Mouse (Mus musculus) neural tube, embryonic 10.5 days (tissue): ENCODE measurements at regions not wholly inside any gene's neighbourhood (a gene's known extent, or its start where the extent isn't known, plus 50 kb on each side); places are given as distances from the start of the nearest gene placed in this dataset.

ENCODE experiments used
- DNase-seq: peaks from one replicate; pipeline ENCODE4 v3.0.0-alpha.2; 2017; ENCODE audit warnings: low spot score; ENCODE audit errors: extremely low spot score

DNA sequence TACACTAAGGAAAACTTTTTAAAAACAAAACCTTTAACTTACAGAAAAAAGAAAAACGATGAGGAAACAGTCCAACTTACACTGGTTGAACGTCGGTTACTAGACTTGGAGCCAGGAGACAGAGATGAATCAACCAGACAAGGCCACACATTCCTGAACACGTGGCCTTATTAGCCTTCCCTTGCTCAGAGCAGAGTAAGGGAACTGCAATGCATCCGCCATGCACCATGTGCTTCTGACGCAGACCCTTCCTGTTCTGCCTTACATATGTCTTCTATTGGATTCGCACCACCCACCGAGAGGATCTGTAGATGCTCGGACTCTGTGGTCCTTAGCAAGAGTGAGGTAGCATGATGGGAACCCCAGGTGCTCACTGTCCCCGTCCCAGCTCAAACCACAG is 336.2 kb upstream of the Zfp637 start:
- DNase-seq, result no peak

DNA sequence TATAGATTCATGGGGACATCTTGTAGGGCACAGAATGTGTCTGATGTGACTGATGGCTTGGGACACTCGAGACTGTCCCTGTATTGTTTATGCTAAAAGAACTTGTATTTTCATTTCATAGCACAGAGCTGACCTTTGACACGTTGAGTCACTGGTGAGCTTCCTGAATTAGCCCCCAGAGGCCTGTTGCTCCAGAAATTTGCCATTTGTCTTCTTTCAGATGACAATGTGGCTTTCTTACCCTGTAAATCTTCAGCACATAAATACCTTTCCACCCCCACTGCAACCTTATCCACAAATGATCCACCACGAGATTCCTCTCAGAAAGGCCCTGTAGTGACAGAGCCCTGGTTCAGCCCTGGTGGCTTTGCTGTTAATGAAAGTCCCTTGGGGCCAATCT is 335.5 kb upstream of the Zfp637 start:
- peak; percentile 49 for DNase-seq

DNA sequence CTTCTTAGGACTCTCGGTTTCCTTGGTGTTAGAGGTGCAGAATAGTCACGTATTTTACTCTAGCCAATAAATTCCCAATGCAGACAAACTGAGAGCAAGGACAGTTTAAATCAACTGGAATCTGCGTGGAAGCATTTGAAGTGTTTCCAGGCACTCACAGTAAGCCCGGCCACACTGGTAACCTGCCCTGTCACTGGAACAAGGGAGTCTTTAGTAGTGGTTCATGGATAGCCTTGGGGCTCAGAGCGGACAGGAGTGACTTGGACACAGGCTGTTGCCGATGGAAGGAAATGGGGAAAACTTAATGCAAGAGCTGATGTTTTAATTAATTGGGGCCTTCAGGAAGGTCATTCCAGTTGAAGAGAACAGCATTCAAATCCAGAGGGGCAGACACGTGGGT is 334.4 kb upstream of the Zfp637 start:
- DNase-seq, result no peak

DNA sequence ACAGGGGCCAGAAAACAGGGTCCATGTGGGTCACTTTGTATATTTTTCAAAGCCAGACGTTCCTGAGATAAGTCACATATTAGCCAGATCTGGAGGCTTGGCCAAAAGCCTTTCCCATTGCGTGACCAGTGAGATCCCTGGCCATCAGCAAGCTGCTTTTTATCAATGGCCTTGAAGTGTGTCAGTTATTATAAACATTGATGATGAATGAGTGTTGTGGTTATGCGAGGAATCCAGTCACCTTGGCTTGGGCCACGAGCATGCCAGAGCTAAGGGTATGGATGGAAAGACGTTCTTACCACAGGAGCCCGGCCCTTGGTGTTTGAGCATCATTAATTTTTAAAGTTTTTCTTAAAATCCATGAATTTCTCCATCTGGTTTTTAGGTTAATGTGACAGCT is 332.1 kb upstream of the Zfp637 start:
- peak; percentile 25 for DNase-seq

DNA sequence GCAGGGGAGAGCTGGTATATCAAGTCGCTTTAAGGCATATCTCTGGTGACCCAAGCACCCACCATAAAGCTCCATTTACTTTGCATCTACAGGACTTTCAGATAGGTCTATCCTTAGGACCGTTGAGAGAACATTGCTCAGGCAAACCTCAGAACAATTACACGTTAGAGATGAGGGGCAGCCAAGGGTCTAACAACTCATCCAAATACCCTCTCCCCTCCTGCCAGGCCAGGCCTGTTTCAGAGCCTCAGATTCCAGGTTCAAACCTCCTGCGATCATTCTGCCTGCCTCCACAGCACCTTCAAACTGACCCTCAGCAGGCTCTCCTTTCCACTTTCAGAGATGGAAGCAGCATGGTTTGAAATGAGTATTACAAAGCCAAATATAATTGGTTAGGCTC is 331.0 kb upstream of the Zfp637 start:
- no peak for DNase-seq

DNA sequence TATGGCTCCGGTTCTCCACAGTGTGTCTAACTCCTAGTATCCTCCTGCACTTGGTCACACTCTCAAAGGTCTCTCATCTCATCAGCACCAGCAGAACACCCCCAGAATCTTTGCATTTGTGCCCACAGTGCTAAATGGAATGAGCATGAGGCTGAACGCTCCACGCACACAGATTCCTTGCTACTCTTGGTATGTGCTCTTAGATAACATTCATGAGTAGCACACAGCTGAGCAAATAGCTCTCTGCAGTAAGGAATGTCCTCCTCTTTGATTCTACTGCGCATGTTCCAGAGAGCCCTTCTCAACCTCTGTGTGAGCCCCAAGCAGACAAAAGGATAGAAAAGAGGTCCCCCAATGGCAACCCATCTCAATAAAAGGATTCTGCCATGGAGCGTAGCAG is 326.1 kb upstream of the Zfp637 start:
- DNase-seq, result no peak

DNA sequence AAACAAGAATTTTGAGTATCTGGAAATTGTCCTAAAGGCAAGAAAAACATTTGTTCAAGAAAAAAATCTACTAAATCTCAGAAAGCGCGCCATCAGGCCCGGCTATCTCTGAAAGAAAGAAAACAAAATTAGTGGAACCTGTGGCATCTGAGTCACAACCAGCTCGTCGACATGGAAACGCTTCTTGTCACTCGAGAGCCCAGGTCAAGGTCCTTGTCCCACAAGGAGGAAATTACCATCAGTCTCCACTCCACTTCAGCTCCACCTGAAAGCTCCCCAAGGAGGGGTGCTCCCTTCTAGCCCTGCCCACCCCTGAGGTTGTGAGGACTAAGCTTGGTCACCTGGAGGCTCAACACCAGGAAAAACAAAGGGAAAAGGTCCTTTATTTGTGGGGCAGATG is 324.1 kb upstream of the Zfp637 start:
- DNase-seq, result no peak

DNA sequence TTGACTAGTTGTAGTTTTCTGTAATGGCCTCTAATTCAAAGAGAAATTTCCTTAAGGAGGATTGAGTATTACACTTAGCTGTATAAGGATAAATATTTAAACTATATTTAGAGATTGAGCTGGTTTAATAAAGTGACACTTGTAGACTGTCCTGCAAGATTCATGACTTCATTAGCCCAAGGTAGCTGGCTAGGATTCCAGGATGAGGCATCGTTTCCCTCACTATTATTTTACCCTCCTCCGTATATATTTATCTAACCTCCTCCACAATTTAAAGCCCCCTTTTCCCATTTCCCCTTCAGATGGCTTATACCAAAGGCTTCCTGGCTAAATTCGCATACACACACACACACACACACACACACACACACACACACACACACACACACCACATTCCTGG is 322.0 kb upstream of the Zfp637 start:
- no peak for DNase-seq

DNA sequence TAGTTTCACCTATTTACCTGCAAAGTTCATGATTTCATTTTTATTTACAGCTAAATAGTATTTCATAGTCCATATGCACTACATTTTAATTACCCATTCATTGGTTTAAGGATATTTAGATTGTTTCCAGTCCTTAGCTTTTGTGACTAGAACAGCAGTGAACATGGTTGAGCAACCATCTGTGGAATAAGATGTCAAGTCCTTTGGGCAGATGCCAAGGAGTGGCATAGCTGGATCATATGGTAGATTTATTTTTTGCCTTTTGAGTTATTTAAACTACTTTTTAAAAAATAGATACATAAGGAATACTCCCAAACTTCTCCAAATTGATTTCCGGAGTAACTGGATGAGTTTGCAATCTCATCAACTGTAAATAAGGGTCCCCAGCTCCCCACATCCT is 321.5 kb upstream of the Zfp637 start:
- no peak for DNase-seq

DNA sequence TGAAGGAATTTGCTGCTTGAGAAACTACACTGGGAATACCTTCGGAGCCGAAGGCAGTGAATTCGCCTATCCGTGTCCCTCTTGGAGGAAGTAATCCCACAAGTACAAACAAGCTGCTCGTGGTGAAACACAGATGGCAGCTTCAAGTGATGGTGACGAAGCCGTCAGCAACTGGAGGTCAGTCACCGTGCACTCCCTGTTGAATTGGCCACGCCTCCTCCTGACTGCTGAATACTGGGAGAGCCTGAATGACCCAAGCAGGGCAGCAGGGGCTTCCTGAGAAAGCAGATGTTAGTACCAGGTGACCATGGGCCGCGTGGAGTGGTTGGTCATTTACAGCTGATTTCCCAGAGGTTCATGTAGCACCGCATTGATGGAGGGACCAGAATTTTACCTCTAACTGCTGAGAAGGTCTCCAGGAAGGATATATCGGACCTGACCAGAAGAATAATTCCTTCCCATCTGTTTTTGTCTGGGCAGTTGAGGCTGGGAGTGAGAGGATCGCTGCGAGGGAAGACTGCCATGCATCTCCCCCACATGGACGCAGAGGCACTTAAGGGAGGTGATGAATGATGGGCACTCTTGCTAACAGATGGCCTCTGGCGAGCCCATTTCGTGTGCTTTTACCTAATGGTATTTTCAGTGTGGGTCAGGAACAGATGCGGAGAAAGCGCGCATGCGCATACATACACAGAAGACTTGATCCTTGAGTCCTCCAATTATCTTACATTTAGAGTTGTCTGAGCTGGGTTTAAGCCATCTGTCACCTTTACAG is 314.6 kb upstream of the Zfp637 start:
- DNase-seq, result peak; percentile 49

DNA sequence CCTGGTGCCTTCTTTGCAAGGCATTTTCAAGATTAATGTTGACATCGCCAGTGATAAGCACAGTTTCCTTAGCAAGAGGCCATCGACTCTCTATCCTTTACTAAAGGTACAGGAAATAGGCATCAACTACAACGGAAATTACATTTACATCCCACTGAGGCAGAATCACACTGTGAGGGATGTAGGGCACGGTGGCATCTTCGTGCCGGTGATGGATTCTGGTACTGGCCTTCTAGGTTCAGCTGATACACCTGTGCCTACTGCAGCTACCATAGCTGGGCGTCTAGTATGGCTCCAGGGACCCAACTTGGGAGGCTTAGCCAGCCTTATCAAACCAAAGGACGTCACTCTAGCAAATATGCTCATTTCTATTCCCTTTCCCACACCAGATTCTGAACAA is 313.5 kb upstream of the Zfp637 start:
- DNase-seq, result no peak

DNA sequence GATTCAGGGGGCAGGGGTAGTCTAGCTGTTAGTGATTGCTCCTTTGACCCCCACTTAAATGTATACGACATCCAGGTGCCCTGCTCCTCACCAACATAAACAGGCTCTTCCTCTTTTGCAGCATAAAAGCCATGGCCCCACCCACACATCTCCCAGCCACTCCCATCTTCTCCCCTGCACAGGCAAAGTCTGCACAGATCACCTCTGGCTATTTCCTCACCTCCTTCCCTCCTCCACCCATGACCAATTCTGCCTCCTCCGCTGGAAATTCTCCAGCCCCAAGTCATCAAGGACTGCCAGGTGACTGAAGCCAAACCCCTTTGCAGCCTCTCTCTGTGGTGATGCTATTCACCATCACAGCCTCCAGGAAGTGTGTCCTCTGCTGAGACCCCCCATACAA is 306.8 kb upstream of the Zfp637 start:
- DNase-seq, result no peak

DNA sequence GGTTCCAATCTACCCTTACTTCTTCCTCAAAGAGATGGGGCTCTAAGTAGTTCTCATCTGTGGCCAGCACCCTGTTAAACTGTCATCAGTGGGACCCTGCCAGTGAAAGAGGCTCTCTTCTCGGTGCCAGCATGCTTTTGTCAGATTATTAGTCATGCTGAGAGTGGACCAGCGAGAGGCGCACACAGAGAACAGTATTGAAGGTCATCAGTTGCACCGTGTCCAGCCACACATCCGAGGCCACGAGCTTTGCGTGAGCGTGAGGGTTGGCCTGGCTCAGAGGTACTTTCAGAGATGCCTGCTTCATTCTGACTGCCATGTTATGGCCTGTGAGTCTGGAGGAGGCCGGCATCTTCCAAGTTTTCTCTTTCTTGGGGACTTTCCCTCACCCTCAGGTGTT is 306.0 kb upstream of the Zfp637 start:
- DNase-seq, result no peak

DNA sequence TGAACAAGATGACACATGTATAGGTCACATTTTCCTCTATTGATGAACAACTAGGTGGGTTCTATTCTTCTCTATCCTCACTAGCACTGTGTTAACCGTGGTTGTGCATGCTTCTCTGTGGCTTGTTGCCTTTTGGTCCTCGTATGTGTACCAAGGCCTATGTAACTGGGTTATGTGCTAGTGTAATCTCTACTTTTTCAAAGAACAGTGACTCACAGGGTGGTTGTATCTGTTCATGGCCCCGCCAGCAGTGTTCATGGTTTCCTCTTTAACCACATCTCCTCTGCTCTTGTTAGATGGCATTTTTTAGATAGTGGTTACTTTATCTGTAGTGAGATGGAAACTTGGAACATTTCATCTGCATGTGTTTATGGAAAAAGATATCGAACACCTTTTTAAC is 304.9 kb upstream of the Zfp637 start:
- DNase-seq, result no peak

DNA sequence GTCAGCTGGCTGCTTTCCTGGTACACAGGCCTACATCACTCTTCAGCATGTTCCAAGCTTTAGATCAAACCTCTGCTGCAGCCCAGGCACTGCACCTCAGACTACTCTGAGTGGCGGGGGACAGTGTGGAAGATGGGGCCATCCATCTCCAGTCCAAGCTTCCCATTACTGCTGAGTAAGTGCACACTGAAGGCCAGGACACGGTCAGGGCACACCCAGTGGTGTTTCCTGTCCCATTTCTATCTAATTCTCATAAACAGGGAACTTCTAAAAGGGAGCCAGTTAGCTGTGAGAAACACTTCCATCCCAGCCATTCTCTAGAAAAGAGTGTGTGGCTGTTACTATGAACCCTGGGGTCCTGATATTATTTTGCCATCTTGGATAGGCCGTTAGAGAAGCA is 298.5 kb upstream of the Zfp637 start:
- DNase-seq, result no peak

DNA sequence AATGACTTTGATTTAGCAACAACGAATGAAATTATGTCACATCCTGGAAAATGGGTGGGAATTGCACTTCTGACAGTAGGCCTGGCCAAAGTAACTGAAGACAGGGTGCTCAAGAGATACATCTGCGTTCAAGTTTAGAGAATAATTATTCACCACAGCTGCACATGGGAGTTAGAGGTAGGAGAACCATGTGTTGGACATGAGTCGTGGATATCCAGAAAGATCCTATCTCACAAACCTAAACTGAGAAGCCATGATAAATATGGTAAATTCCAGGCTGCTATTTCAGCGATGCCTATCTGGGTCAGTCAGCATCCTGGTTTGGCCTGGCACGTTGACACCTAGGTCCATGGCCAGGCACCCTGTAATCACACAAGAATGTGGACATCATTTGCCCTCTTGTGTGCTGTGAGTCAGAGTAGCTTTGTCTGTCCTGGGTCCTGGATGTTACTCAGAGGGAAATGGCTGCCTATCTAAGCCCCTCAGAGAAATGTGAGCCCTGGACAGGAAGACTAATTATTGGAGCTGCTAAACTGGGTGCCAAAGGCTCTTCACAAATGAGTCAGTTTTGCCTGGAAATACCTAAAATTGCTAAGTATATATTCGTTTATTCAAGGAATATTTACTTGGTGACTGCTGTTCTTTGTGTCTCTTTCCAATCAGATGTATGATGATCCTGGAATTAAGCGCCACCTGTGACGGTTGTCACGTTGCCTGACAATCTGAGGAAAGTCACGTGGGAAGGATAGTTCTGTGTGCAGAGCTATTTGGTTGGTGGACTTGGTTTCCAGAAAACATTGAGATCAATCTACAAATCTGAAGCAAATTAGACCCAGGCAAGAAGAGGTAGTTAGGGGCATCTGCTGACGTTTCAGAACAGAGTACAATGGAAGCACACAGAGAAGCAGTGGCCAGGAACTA is 296.4 kb upstream of the Zfp637 start:
- DNase-seq, result no peak

DNA sequence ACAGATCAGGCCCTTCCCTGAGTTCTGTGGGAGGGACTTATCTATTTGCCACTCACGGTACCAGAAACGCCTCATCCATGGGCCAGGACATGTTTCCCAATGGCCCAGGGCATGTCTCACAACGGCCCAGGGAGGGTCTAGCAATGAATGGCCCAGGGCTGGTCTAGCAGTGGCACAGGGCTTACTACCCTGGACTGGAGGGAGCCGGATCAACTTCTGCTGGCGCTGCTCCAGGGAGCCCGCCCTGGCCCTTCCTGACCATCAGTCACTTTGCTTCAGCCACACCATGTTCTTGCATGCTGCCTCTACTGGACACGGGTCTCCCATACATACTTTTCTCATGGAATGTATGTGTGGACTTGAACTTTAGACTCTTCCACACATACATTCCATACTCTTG is 290.1 kb upstream of the Zfp637 start:
- DNase-seq, result no peak

DNA sequence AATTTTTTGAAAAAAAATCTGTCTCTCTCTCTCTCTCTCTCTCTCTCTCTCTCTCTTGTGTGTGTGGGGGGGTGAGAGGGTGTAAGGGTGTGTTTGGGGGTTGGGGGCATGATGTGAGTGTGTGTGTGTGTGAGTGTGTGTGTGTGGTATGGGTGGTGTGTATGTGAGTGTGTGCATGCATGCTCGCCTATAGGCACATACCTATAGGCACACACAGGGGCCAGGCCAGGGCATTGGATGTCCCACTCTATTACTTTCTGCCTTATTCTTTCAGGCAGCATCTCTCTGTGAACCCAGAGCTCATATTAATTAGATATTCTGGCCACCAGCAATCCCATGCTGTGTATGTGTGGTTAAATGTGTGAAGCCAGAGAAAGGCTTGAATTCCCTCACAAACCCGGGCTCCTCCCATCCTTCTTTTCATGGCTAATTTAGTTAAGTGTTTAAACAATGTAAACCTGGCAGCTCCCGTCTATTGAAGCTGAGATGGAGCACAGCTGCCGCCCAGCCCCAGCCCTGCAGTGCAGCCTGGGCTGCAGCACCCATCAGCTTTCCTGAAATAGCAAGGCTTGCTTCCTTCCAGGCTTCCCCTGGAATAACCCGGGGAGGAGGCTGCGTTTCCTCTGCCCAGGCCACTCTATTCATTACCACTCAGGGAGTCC is 288.8 kb upstream of the Zfp637 start:
- DNase-seq, result no peak

DNA sequence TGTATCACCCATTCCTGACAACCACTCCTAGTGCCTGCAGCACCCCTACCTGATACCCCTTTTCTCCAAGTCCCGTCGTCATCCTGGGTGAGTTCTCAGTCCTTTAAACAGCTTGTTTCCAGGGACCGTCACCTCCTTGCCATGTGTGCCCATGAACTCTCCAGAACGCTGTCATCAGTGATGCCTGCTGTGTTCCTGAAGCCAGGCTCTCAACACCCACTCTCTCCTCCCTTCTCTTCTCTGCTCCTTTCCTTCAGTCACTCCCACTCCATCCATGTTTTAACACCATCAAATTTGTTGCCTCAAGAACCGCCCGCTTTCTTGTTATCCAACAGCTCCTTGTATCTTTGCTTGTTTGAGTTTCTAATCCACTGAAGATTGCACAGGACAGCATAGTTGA is 277.8 kb upstream of the Zfp637 start:
- DNase-seq, result no peak

DNA sequence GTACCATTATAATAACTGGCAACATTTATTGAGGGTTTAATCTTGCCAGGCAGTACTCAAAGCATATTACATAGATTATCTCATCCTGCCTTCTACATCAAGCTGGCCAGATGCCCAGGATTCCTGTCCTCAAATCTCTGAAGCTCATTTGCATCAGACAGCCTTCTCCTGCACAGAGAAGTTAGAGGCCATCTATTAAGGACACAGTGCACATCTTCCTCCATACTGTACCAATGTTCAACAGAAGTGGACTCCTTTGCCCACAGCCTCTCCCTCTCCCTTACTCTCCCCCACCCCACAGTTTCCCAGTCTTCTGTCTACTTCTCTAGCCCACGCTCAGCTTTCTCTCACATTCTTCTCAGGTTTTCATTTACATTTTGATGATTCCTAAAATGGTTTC is 277.3 kb upstream of the Zfp637 start:
- no peak for DNase-seq

DNA sequence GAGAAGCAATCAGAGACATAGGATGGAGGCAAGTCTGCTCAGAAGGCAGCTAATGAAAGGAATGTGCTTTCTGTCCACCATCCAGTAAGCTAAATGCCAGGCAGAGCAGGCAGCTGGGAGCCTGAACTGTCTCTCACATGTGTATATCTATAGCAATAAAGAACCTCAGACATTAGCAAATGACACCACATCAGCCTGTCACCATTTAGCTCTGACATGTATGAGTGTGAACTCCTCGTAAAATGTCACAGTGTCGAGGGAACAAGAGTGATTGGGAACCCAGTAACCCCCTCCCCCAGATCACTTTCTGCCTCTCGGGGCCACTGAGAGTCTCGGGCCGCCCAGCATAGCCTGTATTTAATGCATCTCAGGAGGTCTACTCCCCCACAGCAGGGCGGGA is 274.2 kb upstream of the Zfp637 start:
- no peak for DNase-seq

DNA sequence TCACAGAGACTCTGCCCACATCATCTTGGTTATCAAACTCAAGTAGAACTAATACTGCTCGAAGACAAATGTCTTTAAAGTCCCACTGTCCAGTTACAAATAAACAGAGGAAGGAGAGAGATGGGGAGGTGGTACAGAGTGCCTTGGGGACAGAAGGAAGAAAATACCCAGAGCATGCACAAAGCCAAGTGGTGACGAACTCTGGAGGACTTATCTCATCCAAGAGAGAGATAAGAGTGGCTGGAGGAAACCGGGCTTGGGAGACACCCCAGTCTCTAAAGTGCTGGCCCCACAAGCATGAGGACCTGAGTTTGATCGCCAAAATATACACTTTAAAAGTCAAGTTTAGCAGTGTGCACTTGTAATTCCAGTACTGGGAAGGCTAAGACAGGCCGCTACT is 273.3 kb upstream of the Zfp637 start:
- DNase-seq, result no peak
